Mouse (Mus musculus): Measurements from ENCODE around the gene Xpo4. TPM values are rescaled to one million over a fixed set of nuclear protein-coding genes. Genes with fewer than 3 reads are reported as not detected.

The Xpo4 gene
- polyA plus RNA-seq, 1 experiment from 2014 or later: 11.1 TPM

Other genes starting within 250 kb of the Xpo4 start
- gene Ift88, start 241.4 kb downstream of the Xpo4 start, polyA plus RNA-seq (2015; fragmentation: Nextera tagmentation; extraction: Ambion mirVana): 6.3 TPM in 2 replicates
- gene Il17d, start 140.7 kb downstream of the Xpo4 start, polyA plus RNA-seq (2015; fragmentation: Nextera tagmentation; extraction: Ambion mirVana): 2.1 and 2.9 TPM in 2 replicates
- 63.3 and 69.0 TPM in 2 replicates for gene Eef1akmt1, start 93.8 kb downstream of the Xpo4 start, polyA plus RNA-seq (2015; fragmentation: Nextera tagmentation; extraction: Ambion mirVana)
- not detected in 2 replicates for gene Gm49361, start 80.7 kb upstream of the Xpo4 start, polyA plus RNA-seq (2015; fragmentation: Nextera tagmentation; extraction: Ambion mirVana)
- gene Lats2, start 93.0 kb upstream of the Xpo4 start, polyA plus RNA-seq (2015; fragmentation: Nextera tagmentation; extraction: Ambion mirVana): 20.3 and 26.2 TPM in 2 replicates
- 17.3 and 19.7 TPM in 2 replicates for gene Sap18, start 132.8 kb upstream of the Xpo4 start, polyA plus RNA-seq (2015; fragmentation: Nextera tagmentation; extraction: Ambion mirVana)
- gene Ska3, start 160.8 kb upstream of the Xpo4 start, polyA plus RNA-seq (2015; fragmentation: Nextera tagmentation; extraction: Ambion mirVana): 21.2 and 22.3 TPM in 2 replicates
- 116 and 118 TPM in 2 replicates for gene Mrpl57, start 160.8 kb upstream of the Xpo4 start, polyA plus RNA-seq (2015; fragmentation: Nextera tagmentation; extraction: Ambion mirVana)
- gene Zdhhc20, start 224.8 kb upstream of the Xpo4 start, polyA plus RNA-seq (2015; fragmentation: Nextera tagmentation; extraction: Ambion mirVana): 38.8 and 40.3 TPM in 2 replicates